In the genomic region with DNA sequence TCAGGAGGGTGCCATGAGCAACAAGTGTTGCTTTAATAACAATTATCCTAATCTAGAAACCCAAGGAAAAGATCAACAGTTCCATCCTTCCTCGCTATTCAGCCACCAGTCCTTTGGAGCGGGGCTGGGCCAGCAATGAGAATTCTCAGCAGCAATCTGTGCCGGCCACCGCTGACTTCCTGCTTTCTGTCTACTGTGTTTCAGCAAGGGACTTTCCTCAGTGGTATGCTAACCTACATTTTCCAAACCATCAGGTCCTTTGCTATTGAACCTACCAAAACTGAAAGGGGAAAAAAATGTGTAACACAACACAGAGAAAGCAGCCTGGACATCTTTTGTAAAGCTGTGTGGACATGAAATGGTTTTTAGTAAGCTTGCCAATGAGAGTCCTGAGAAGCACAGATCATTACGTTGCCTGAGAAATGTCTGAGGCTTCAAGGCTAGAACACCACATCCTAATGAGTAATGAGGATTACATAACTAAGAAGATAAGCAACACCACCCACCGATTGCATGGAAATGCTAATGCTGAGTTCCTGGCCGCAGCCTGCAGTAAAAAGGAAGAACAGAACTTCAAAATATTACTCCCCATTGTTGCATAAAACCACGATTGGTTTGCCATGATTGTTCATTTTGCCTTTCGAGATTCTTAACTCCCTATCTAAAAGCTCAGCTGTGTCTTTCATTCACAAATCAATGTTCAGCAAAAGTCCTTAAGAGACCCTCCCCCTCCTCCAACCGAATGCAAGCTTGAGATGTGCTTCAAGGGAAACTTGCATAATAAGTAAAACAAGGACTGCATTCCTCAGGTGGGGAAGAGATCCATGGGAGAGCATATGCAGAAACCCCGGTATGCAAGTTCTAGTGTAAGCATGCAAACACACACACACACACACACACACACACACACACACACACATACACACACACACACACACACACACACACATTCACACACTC, we compare ENCODE assay signal across 12 mouse cellular contexts.
A peak's percentile ranks its signal among the peaks of the same experiment; 100 is the strongest.
DNase-seq lines count a peak whose midpoint lies in the region; ATAC-seq lines count a peak whose summit lies in the region.
"Had no signal": no experiment of that assay in that cellular context is flagged by ENCODE, and none has a peak within 500 bp of the region (broad histone marks: within the 10 kb centered on the region; RNA-seq: fewer than 3 reads in every experiment).

No protein-coding gene starts in this region.

- peak; percentile 1 for DNase-seq in embryonic facial prominence, embryonic 11.5 days (ENCODE audit: low spot score)
- DNase-seq in embryonic facial prominence, embryonic 10.5 days (ENCODE audit: low spot score): no peak
- DNase-seq in 416B (ENCODE audit: low read depth): peak; percentile 61
- peak; percentile 32 for DNase-seq in adrenal gland, adult 8-10 months
- DNase-seq in ovary, adult 18-20 months (ENCODE audit: low spot score): no peak
- no peak for DNase-seq in midbrain, embryonic 11.5 days (ENCODE audit: low spot score, missing footprints)
- DNase-seq in ovary, postnatal 36 days (ENCODE audit: low spot score): no peak

- H3K4me3 ChIP-seq in embryonic facial prominence, embryonic 11.5 days (ENCODE audit: low read depth, low read length): no peak overlapping the region
- no peak overlapping the region for H3K4me3 ChIP-seq in embryonic facial prominence, embryonic 10.5 days
- no peak overlapping the region for H3K4me3 ChIP-seq in midbrain, embryonic 11.5 days (ENCODE audit: low read depth, low read length)
- H3K4me3 ChIP-seq: heart, embryonic 13.5 days; limb, embryonic 12.5 days; midbrain, embryonic 10.5 days had no signal

- H3K4me2 ChIP-seq in embryonic facial prominence, embryonic 11.5 days (ENCODE audit: low read depth, low read length): no peak overlapping the region
- no peak overlapping the region for H3K4me2 ChIP-seq in midbrain, embryonic 11.5 days
- H3K4me2 ChIP-seq: heart, embryonic 13.5 days; limb, embryonic 12.5 days had no signal

- H3K36me3 ChIP-seq in embryonic facial prominence, embryonic 11.5 days (replicated peaks; ENCODE audit: control insufficient read depth, insufficient read depth, low read depth, low read length): no peaks in the 10 kb centered on the region
- no peaks in the 10 kb centered on the region for H3K36me3 ChIP-seq in embryonic facial prominence, embryonic 10.5 days (replicated peaks)
- no peaks in the 10 kb centered on the region for H3K36me3 ChIP-seq in midbrain, embryonic 11.5 days (ENCODE audit: control insufficient read depth, insufficient read depth, low read length)
- H3K36me3 ChIP-seq: heart, embryonic 13.5 days; limb, embryonic 12.5 days; midbrain, embryonic 10.5 days had no signal

- H3K27me3 ChIP-seq in embryonic facial prominence, embryonic 11.5 days (ENCODE audit: control insufficient read depth, insufficient read depth, low read length): no peaks in the 10 kb centered on the region
- no peaks in the 10 kb centered on the region for H3K27me3 ChIP-seq in embryonic facial prominence, embryonic 10.5 days (replicated peaks; ENCODE audit: low read depth, poor library complexity, severe bottlenecking)
- H3K27me3 ChIP-seq in midbrain, embryonic 11.5 days (ENCODE audit: control insufficient read depth, insufficient read depth, low read length): no peaks in the 10 kb centered on the region
- H3K27me3 ChIP-seq: heart, embryonic 13.5 days had no signal

- H3K4me1 ChIP-seq in embryonic facial prominence, embryonic 11.5 days (ENCODE audit: control insufficient read depth, insufficient read depth, low read length): no peaks in the 10 kb centered on the region
- 0 out of 2 replicates have a peak, but pooled peaks cover 8% of the 10 kb centered on the region for H3K4me1 ChIP-seq in embryonic facial prominence, embryonic 10.5 days
- H3K4me1 ChIP-seq in midbrain, embryonic 11.5 days (ENCODE audit: control insufficient read depth, insufficient read depth, low read length): no peaks in the 10 kb centered on the region
- H3K4me1 ChIP-seq: heart, embryonic 13.5 days had no signal

- no peaks in the 10 kb centered on the region for H3K9me3 ChIP-seq in embryonic facial prominence, embryonic 11.5 days (replicated peaks; ENCODE audit: control insufficient read depth, low read length)
- H3K9me3 ChIP-seq in embryonic facial prominence, embryonic 10.5 days: no peaks in the 10 kb centered on the region
- H3K9me3 ChIP-seq in midbrain, embryonic 11.5 days (ENCODE audit: control insufficient read depth, low read length): no peaks in the 10 kb centered on the region; the same call in 1 of the 2 replicates
- H3K9me3 ChIP-seq: heart, embryonic 13.5 days; limb, embryonic 12.5 days; midbrain, embryonic 10.5 days had no signal

- ATAC-seq in embryonic facial prominence, embryonic 11.5 days (replicated peaks; ENCODE audit: insufficient number of reproducible peaks, low FRiP score, low TSS enrichment, low read depth): no peak
- ATAC-seq in inflammation-experienced regulatory T-cells, adult 6 months: peak; percentile 92
- ATAC-seq in midbrain, embryonic 11.5 days (ENCODE audit: low FRiP score): no peak

- WGBS in embryonic facial prominence, embryonic 11.5 days: 44% methylated on average over 11 of the region's 11 CpGs
- WGBS in embryonic facial prominence, embryonic 10.5 days: 41% methylated on average over 11 of the region's 11 CpGs
- 37% methylated on average over 11 of the region's 11 CpGs for WGBS in midbrain, embryonic 11.5 days

- H3K9ac ChIP-seq in embryonic facial prominence, embryonic 11.5 days (replicated peaks; ENCODE audit: low read length): no peak overlapping the region
- no peak overlapping the region for H3K9ac ChIP-seq in midbrain, embryonic 11.5 days (ENCODE audit: low read length)
- H3K9ac ChIP-seq: heart, embryonic 13.5 days; limb, embryonic 12.5 days had no signal

- no peak overlapping the region for H3K27ac ChIP-seq in embryonic facial prominence, embryonic 11.5 days (replicated peaks; ENCODE audit: low read depth, low read length)
- no peak overlapping the region for H3K27ac ChIP-seq in embryonic facial prominence, embryonic 10.5 days (replicated peaks)
- H3K27ac ChIP-seq in midbrain, embryonic 11.5 days (ENCODE audit: low read depth, low read length): no peak overlapping the region
- H3K27ac ChIP-seq: heart, embryonic 13.5 days; kidney, postnatal 0 days; limb, embryonic 12.5 days; midbrain, embryonic 10.5 days had no signal

Comparison
In these comparisons a context has a peak if more than half of its experiments do, and no peak if none do; other contexts are left out.
1. DNase-seq: peak in embryonic facial prominence, embryonic 11.5 days (single experiment), 416B (single experiment) and adrenal gland, adult 8-10 months (single experiment); none in embryonic facial prominence, embryonic 10.5 days (single experiment), ovary, adult 18-20 months (single experiment), midbrain, embryonic 11.5 days (single experiment) and ovary, postnatal 36 days (single experiment).